Mouse (Mus musculus): ENCODE results near the gene Lin52. TPM values are rescaled to one million over a fixed set of nuclear protein-coding genes. Genes with fewer than 3 reads are reported as not detected.

Lin52 gene
- polyA plus RNA-seq, 1 experiment from 2014 or later: 18.0 TPM

DNA sequence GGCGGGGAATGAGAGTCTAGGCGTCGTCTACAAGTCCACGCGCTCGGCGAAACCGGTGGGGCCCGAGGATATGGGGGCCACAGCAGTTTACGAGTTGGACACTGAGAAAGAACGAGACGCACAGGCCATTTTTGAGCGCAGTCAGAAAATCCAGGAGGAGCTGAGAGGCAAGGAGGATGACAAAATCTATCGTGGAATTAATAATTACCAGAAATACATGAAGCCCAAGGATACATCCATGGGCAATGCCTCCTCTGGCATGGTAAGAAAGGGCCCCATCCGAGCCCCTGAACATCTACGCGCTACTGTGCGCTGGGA, 33.7 kb upstream of the Lin52 start:
- Histone ChIP-seq H3K4me3 (ENCODE audit: low read depth, low read length) (peak overlapping the region; percentile 59), H3K36me3 (ENCODE audit: control insufficient read depth, insufficient read depth, low read length) (no peaks in the 10 kb centered on the region), H3K9ac (ENCODE audit: low read length) (peak overlapping the region; percentile 68), H3K27ac (ENCODE audit: low read depth) (peak overlapping the region; percentile 59), H3K27me3 (replicated peaks; ENCODE audit: control insufficient read depth, insufficient read depth, low read length) (no peaks in the 10 kb centered on the region), H3K4me1 (replicated peaks; ENCODE audit: control insufficient read depth, insufficient read depth, low read length) (0 out of 2 replicates have a peak, but pooled peaks cover 3% of the 10 kb centered on the region), H3K9me3 (ENCODE audit: control insufficient read depth, low read length) (peaks cover 2% of the 10 kb centered on the region; the same call in 1 of the 2 replicates), H3K4me2 (ENCODE audit: low read length) (peak overlapping the region; percentile 80)
- no peak for DNase-seq (ENCODE audit: low spot score)
- WGBS: 37% methylated on average over 18 of the region's 18 CpGs
- 0 out of 2 replicates have a peak, but pooled peaks have one; percentile 15 for ATAC-seq (replicated peaks; ENCODE audit: low FRiP score, low TSS enrichment, low read depth)

DNA sequence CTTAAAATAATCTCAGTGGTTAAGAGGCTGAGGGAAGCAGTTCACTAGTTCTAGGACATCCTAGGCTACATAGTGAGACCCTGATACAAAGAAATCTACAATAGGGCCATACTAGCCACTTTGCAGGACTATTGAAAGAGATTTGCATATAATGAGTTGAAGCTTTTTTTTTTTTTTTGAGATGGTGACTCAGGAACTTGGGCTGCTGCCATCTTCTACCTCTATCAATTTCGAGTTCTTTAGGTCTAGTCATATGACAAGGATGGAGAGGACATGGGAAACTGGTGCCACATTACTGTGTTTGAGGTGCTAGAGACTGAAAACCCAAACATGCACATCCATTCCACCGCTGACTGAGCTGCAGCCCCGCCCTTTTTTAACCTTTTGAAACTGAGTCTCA, 27.2 kb upstream of the Lin52 start:
- H3K36me3 ChIP-seq (ENCODE audit: control insufficient read depth, insufficient read depth, low read length): no peaks in the 10 kb centered on the region

DNA sequence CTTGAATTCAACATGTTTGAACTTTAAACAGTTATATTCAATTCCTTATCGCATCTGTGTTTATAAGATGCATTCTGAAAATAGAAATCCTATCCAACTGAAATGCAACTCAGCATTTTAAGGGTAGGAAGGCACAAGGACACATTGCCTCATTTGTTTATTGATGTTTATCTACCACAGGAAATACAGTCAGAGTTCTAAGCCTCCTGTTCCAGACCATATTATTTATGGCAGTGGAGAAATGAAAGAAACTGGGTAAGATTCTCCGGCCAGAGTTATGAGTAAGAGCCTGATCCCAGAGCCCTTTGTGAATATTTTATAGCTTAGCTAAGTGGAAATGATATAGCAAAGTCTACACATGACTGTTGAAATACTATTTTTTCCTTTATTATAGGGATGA, 21.4 kb upstream of the Lin52 start:
- ATAC-seq (replicated peaks; ENCODE audit: low FRiP score, low TSS enrichment, low read depth) (no peak), DNase-seq (ENCODE audit: low spot score) (no peak)
- no peak overlapping the region for H3K27ac ChIP-seq (ENCODE audit: low read depth)
- no peak overlapping the region for H3K4me3 ChIP-seq (ENCODE audit: low read depth, low read length)
- 72% methylated on average over 2 of the region's 2 CpGs for WGBS
- no peaks in the 10 kb centered on the region for H3K9me3 ChIP-seq (ENCODE audit: control insufficient read depth, low read length)
- H3K4me2 ChIP-seq (ENCODE audit: low read length): no peak overlapping the region
- H3K4me1 ChIP-seq (replicated peaks; ENCODE audit: control insufficient read depth, insufficient read depth, low read length): no peaks in the 10 kb centered on the region
- peaks cover 14% of the 10 kb centered on the region; the same call in 1 of the 2 replicates for H3K36me3 ChIP-seq (ENCODE audit: control insufficient read depth, insufficient read depth, low read length)
- no peaks in the 10 kb centered on the region for H3K27me3 ChIP-seq (replicated peaks; ENCODE audit: control insufficient read depth, insufficient read depth, low read length)
- H3K9ac ChIP-seq (ENCODE audit: low read length): no peak overlapping the region

More for the DNA sequence above, 27.2 kb upstream of the Lin52 start:
- 67% methylated on average over 3 of the region's 3 CpGs for WGBS
- no peak overlapping the region for H3K9ac ChIP-seq (ENCODE audit: low read length)
- no peak overlapping the region for H3K4me2 ChIP-seq (ENCODE audit: low read length)
- no peak overlapping the region for H3K4me3 ChIP-seq (ENCODE audit: low read depth, low read length)
- ATAC-seq (replicated peaks; ENCODE audit: low FRiP score, low TSS enrichment, low read depth) (no peak), DNase-seq (ENCODE audit: low spot score) (no peak)
- H3K4me1 ChIP-seq (replicated peaks; ENCODE audit: control insufficient read depth, insufficient read depth, low read length): no peaks in the 10 kb centered on the region
- H3K27me3 ChIP-seq (replicated peaks; ENCODE audit: control insufficient read depth, insufficient read depth, low read length): no peaks in the 10 kb centered on the region
- no peaks in the 10 kb centered on the region for H3K9me3 ChIP-seq (ENCODE audit: control insufficient read depth, low read length)
- H3K27ac ChIP-seq (ENCODE audit: low read depth): no peak overlapping the region

DNA sequence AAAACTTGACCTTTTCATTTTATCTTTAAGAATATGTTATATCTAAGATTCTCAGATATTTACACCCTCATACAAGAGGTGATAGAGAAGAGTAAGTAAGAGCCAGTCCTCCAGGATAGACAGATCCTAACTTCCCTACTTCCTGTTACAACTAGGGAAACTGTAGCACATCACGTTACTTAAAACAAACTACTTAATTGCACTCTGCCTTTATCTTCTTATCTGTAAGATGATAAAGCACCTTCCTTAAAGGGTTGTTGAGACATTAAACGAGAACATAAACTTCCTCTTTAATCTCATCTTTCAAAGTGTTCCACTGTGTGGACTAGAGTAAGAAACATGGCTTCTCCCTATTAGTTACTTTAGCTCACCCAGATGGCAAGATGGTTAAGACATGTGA, 12.5 kb upstream of the Lin52 start:
- H3K9me3 ChIP-seq (ENCODE audit: control insufficient read depth, low read length): no peaks in the 10 kb centered on the region
- no peak overlapping the region for H3K4me2 ChIP-seq (ENCODE audit: low read length)
- H3K4me3 ChIP-seq (ENCODE audit: low read depth, low read length): no peak overlapping the region
- H3K36me3 ChIP-seq (ENCODE audit: control insufficient read depth, insufficient read depth, low read length): peaks cover under 1% of the 10 kb centered on the region; the same call in 1 of the 2 replicates
- ATAC-seq (replicated peaks; ENCODE audit: low FRiP score, low TSS enrichment, low read depth) (no peak), DNase-seq (ENCODE audit: low spot score) (no peak)
- no peak overlapping the region for H3K9ac ChIP-seq (ENCODE audit: low read length)
- WGBS: 45% methylated on average over 2 of the region's 2 CpGs
- H3K4me1 ChIP-seq (replicated peaks; ENCODE audit: control insufficient read depth, insufficient read depth, low read length): no peaks in the 10 kb centered on the region
- H3K27me3 ChIP-seq (replicated peaks; ENCODE audit: control insufficient read depth, insufficient read depth, low read length): no peaks in the 10 kb centered on the region
- H3K27ac ChIP-seq (ENCODE audit: low read depth): no peak overlapping the region

DNA sequence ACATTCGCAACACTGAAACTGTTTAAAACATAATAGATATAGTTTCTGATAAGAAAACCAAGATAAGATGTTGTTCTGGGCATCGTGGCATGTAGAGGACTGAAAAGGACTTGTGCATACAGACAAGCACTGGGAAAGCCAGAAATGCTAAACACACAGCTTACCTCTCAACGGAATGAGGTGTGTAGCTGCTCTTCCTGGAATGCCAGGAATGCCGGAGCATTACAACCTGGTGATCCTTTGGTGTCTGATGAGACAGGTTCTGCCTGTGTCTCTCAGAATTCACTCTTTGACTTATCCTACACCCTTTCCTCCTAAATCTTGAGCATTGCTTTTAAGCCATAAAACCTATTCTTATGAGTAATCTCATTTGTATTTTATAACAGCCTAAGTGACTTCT, 8.7 kb upstream of the Lin52 start:
- 64% methylated on average over 4 of the region's 4 CpGs for WGBS
- ATAC-seq (replicated peaks; ENCODE audit: low FRiP score, low TSS enrichment, low read depth) (no peak), DNase-seq (ENCODE audit: low spot score) (no peak)

DNA sequence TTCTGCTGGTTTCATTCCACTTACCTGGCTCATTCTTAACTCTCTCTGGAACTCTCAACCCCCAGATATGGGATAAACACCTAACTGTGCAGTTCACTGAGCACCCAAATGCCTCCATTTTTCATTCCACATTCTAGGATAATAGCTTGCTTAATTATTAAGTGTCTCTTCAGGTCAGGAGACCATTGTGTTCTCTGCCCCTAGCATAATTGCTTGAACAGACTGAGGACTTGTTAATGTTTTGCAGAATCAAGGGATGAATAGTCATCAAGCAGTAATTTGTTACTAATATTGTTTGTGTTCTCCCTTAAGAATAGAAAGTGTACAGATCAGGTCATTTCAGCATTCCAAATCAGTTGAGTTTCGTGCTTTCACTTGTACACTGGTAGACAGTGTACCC, 3.8 kb upstream of the Lin52 start:
- WGBS: 81% methylated on average over 1 of the region's 1 CpGs

More for the DNA sequence above, 8.7 kb upstream of the Lin52 start:
- H3K36me3 ChIP-seq (ENCODE audit: control insufficient read depth, insufficient read depth, low read length): no peaks in the 10 kb centered on the region
- no peaks in the 10 kb centered on the region for H3K4me1 ChIP-seq (replicated peaks; ENCODE audit: control insufficient read depth, insufficient read depth, low read length)
- H3K27me3 ChIP-seq (replicated peaks; ENCODE audit: control insufficient read depth, insufficient read depth, low read length): no peaks in the 10 kb centered on the region
- H3K9ac ChIP-seq (ENCODE audit: low read length): no peak overlapping the region
- no peak overlapping the region for H3K4me3 ChIP-seq (ENCODE audit: low read depth, low read length)
- no peak overlapping the region for H3K27ac ChIP-seq (ENCODE audit: low read depth)
- H3K4me2 ChIP-seq (ENCODE audit: low read length): no peak overlapping the region
- H3K9me3 ChIP-seq (ENCODE audit: control insufficient read depth, low read length): no peaks in the 10 kb centered on the region

DNA sequence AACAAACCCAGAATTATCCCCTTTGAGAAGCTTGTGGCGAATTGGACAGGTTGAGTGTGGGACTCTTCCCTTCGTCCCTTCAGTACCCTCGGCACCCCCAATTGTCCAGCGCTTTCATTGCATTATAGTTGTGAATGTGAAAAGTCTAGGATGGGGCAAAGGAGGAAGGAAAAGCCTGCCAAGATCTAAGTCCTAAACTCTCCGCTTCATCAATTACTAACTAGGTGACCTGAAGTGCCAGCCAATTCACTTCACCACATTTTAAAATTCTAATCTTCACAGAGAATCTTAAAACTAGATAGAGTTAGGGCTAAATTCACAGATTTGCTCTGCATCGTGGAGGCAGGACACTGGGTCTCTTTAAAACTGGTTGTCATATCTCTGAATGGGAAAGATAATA, 3.0 kb upstream of the Lin52 start:
- Histone ChIP-seq H3K4me2 (ENCODE audit: low read length) (no peak overlapping the region), H3K9me3 (ENCODE audit: control insufficient read depth, low read length) (no peaks in the 10 kb centered on the region), H3K36me3 (ENCODE audit: control insufficient read depth, insufficient read depth, low read length) (no peaks in the 10 kb centered on the region), H3K27ac (ENCODE audit: low read depth) (no peak overlapping the region), H3K27me3 (replicated peaks; ENCODE audit: control insufficient read depth, insufficient read depth, low read length) (no peaks in the 10 kb centered on the region), H3K4me1 (replicated peaks; ENCODE audit: control insufficient read depth, insufficient read depth, low read length) (peaks cover 12% of the 10 kb centered on the region), H3K9ac (ENCODE audit: low read length) (no peak overlapping the region), H3K4me3 (ENCODE audit: low read depth, low read length) (no peak overlapping the region)
- 83% methylated on average over 6 of the region's 6 CpGs for WGBS
- DNase-seq (ENCODE audit: low spot score): no peak
- no peak for ATAC-seq (replicated peaks; ENCODE audit: low FRiP score, low TSS enrichment, low read depth)

More for the DNA sequence above, 3.8 kb upstream of the Lin52 start:
- H3K27ac ChIP-seq (ENCODE audit: low read depth): no peak overlapping the region
- H3K36me3 ChIP-seq (ENCODE audit: control insufficient read depth, insufficient read depth, low read length): no peaks in the 10 kb centered on the region
- H3K27me3 ChIP-seq (replicated peaks; ENCODE audit: control insufficient read depth, insufficient read depth, low read length): no peaks in the 10 kb centered on the region
- no peak overlapping the region for H3K4me2 ChIP-seq (ENCODE audit: low read length)
- no peaks in the 10 kb centered on the region for H3K9me3 ChIP-seq (ENCODE audit: control insufficient read depth, low read length)
- H3K9ac ChIP-seq (ENCODE audit: low read length): no peak overlapping the region
- no peak for DNase-seq (ENCODE audit: low spot score)
- H3K4me3 ChIP-seq (ENCODE audit: low read depth, low read length): no peak overlapping the region
- H3K4me1 ChIP-seq (replicated peaks; ENCODE audit: control insufficient read depth, insufficient read depth, low read length): peaks cover 8% of the 10 kb centered on the region
- ATAC-seq (replicated peaks; ENCODE audit: low FRiP score, low TSS enrichment, low read depth): no peak

DNA sequence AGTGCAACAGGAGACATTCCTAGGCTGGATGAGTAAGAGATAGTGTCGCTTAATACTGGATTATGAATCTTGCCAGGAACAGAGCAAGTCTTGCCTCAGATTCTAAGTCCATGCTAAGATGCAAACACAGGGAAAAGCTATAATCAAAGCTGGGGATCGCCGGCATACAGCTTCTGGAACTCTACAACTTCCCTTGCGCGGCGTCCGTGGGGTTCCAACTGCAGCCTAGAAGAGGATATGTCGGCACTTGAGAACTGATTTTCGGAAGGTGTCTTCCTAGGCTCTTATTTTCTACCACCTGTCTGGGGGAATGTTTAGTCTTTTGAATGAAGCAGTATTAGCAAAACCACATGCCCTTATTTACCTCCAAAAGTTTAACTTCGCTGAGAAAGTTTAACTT, 1.3 kb upstream of the Lin52 start:
- Histone ChIP-seq H3K4me1 (replicated peaks; ENCODE audit: control insufficient read depth, insufficient read depth, low read length) (peaks cover 12% of the 10 kb centered on the region), H3K27ac (ENCODE audit: low read depth) (no peak overlapping the region), H3K4me3 (ENCODE audit: low read depth, low read length) (peak overlapping the region; percentile 95), H3K9me3 (ENCODE audit: control insufficient read depth, low read length) (no peaks in the 10 kb centered on the region), H3K36me3 (ENCODE audit: control insufficient read depth, insufficient read depth, low read length) (no peaks in the 10 kb centered on the region), H3K27me3 (replicated peaks; ENCODE audit: control insufficient read depth, insufficient read depth, low read length) (no peaks in the 10 kb centered on the region), H3K4me2 (ENCODE audit: low read length) (peak overlapping the region; percentile 80), H3K9ac (ENCODE audit: low read length) (no peak overlapping the region; the same call in 1 of the 2 replicates)
- 48% methylated on average over 10 of the region's 10 CpGs for WGBS
- ATAC-seq (replicated peaks; ENCODE audit: low FRiP score, low TSS enrichment, low read depth): no peak
- no peak for DNase-seq (ENCODE audit: low spot score)

DNA sequence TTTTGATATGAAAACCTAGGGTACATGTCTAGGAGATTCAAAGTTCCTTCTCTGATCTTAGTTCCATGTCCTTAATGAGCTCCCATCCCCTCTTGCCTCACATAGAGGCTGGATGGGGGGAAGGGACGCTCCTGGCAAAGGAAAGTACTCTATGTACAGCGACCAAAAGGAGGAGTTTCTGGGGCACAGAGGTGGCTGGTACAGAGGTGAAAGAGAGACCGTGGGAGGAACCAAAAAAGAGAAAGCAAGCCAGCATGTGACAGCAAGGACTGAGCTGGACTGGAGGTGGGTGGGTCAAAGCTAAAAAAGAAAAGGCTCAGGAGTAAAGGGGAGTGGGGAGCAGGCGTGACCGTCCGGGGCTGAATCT, 888 bp upstream of the Lin52 start:
- no peak overlapping the region for H3K27ac ChIP-seq (ENCODE audit: low read depth)
- peak overlapping the region; percentile 57 for H3K9ac ChIP-seq (ENCODE audit: low read length)
- peak overlapping the region; percentile 95 for H3K4me3 ChIP-seq (ENCODE audit: low read depth, low read length)
- no peak for DNase-seq (ENCODE audit: low spot score)
- H3K9me3 ChIP-seq (ENCODE audit: control insufficient read depth, low read length): no peaks in the 10 kb centered on the region
- peaks cover 12% of the 10 kb centered on the region for H3K4me1 ChIP-seq (replicated peaks; ENCODE audit: control insufficient read depth, insufficient read depth, low read length)
- ATAC-seq (replicated peaks; ENCODE audit: low FRiP score, low TSS enrichment, low read depth): no peak
- peak overlapping the region; percentile 80 for H3K4me2 ChIP-seq (ENCODE audit: low read length)
- 0% methylated on average over 6 of the region's 6 CpGs for WGBS
- no peaks in the 10 kb centered on the region for H3K27me3 ChIP-seq (replicated peaks; ENCODE audit: control insufficient read depth, insufficient read depth, low read length)
- no peaks in the 10 kb centered on the region for H3K36me3 ChIP-seq (ENCODE audit: control insufficient read depth, insufficient read depth, low read length)
